Mouse (Mus musculus): ENCODE results near the gene Tiam2. TPM values are rescaled to one million over a fixed set of nuclear protein-coding genes. Genes with fewer than 3 reads are reported as not detected.

Gene Tiam2
- total RNA-seq, 1 experiment, result 3.1 TPM

GRCm38 (mm10) chr17:3465861-3466260 lies 139.5 kb downstream of the Tiam2 start:
- TF ChIP-seq ZNF384 (IDR thresholded peaks at IDR 0.05; ENCODE audit: low read depth, low read length), result no peak
- TF ChIP-seq MAFK (IDR thresholded peaks at IDR 0.05; ENCODE audit: insufficient read depth, low read depth, low read length), result no peak
- no peak for TF ChIP-seq HCFC1 (IDR thresholded peaks at IDR 0.05; ENCODE audit: borderline replicate concordance, insufficient read depth, low read length)
- no peak for TF ChIP-seq ZC3H11A (IDR thresholded peaks at IDR 0.05; ENCODE audit: borderline replicate concordance, low read depth, low read length)
- TF ChIP-seq CHD2 (IDR thresholded peaks at IDR 0.05; ENCODE audit: low read depth, low read length), result no peak
- no peak overlapping the region for H3K4me3 ChIP-seq (ENCODE audit: insufficient read depth in 1 of 2, low read depth in 1 of 2, low read length in 2 of 2, poor library complexity in 1 of 2, severe bottlenecking in 1 of 2)
- no peak for DNase-seq (ENCODE audit: low read depth, low spot score)
- H3K9me3 ChIP-seq (ENCODE audit: control insufficient read depth, insufficient read depth, low read depth, low read length), result no peaks in the 10 kb centered on the region
- H3K36me3 ChIP-seq (ENCODE audit: control insufficient read depth, insufficient read depth, low read length, poor library complexity, severe bottlenecking), result no peaks in the 10 kb centered on the region
- in situ Hi-C loops (cut with MboI; ENCODE audit: low sequenced_read_pairs in 2 of 2, unreplicated experiment in 2 of 2), result no loop called here
- H3K9ac ChIP-seq (ENCODE audit: insufficient read depth, low read depth, low read length, poor library complexity, severe bottlenecking), result no peak overlapping the region
- no peak overlapping the region for H3K27ac ChIP-seq (ENCODE audit: insufficient read depth, low read depth, low read length, poor library complexity, severe bottlenecking)
- no peaks in the 10 kb centered on the region for H3K4me1 ChIP-seq (ENCODE audit: control insufficient read depth in 2 of 2, insufficient read depth in 2 of 2, low read length in 2 of 2, poor library complexity in 1 of 2)

- Histone ChIP-seq H3K27ac (ENCODE audit: insufficient read depth, low read depth, low read length, poor library complexity, severe bottlenecking) (no peak overlapping the region), H3K4me1 (ENCODE audit: control insufficient read depth in 2 of 2, insufficient read depth in 2 of 2, low read length in 2 of 2, poor library complexity in 1 of 2) (no peaks in the 10 kb centered on the region), H3K4me3 (ENCODE audit: insufficient read depth in 1 of 2, low read depth in 1 of 2, low read length in 2 of 2, poor library complexity in 1 of 2, severe bottlenecking in 1 of 2) (no peak overlapping the region), H3K36me3 (ENCODE audit: control insufficient read depth, insufficient read depth, low read length, poor library complexity, severe bottlenecking) (no peaks in the 10 kb centered on the region), H3K9me3 (ENCODE audit: control insufficient read depth, insufficient read depth, low read depth, low read length) (no peaks in the 10 kb centered on the region), H3K9ac (ENCODE audit: insufficient read depth, low read depth, low read length, poor library complexity, severe bottlenecking) (no peak overlapping the region)
- in situ Hi-C loops (cut with MboI; ENCODE audit: low sequenced_read_pairs in 2 of 2, unreplicated experiment in 2 of 2), result no loop called here
- TF ChIP-seq ZC3H11A (IDR thresholded peaks at IDR 0.05; ENCODE audit: borderline replicate concordance, low read depth, low read length) (no peak), ZNF384 (IDR thresholded peaks at IDR 0.05; ENCODE audit: low read depth, low read length) (no peak), CHD2 (IDR thresholded peaks at IDR 0.05; ENCODE audit: low read depth, low read length) (no peak), MAFK (IDR thresholded peaks at IDR 0.05; ENCODE audit: insufficient read depth, low read depth, low read length) (no peak)
- no peak for DNase-seq (ENCODE audit: low read depth, low spot score)
Measured at GRCm38 (mm10) chr17:3466681-3467080, 140.3 kb downstream of the Tiam2 start.

- H3K36me3 ChIP-seq (ENCODE audit: control insufficient read depth, insufficient read depth, low read length, poor library complexity, severe bottlenecking), result no peaks in the 10 kb centered on the region
- H3K4me1 ChIP-seq (ENCODE audit: control insufficient read depth in 2 of 2, insufficient read depth in 2 of 2, low read length in 2 of 2, poor library complexity in 1 of 2), result no peaks in the 10 kb centered on the region
- no peak overlapping the region for H3K9ac ChIP-seq (ENCODE audit: insufficient read depth, low read depth, low read length, poor library complexity, severe bottlenecking)
- no peak overlapping the region for H3K27ac ChIP-seq (ENCODE audit: insufficient read depth, low read depth, low read length, poor library complexity, severe bottlenecking)
- in situ Hi-C loops (cut with MboI; ENCODE audit: low sequenced_read_pairs in 2 of 2, unreplicated experiment in 2 of 2), result no loop called here
- no peaks in the 10 kb centered on the region for H3K9me3 ChIP-seq (ENCODE audit: control insufficient read depth, insufficient read depth, low read depth, low read length)
- TF ChIP-seq ZNF384 (IDR thresholded peaks at IDR 0.05; ENCODE audit: low read depth, low read length) (no peak), HCFC1 (IDR thresholded peaks at IDR 0.05; ENCODE audit: borderline replicate concordance, insufficient read depth, low read length) (no peak), MAFK (IDR thresholded peaks at IDR 0.05; ENCODE audit: insufficient read depth, low read depth, low read length) (no peak), CHD2 (IDR thresholded peaks at IDR 0.05; ENCODE audit: low read depth, low read length) (no peak), ZC3H11A (IDR thresholded peaks at IDR 0.05; ENCODE audit: borderline replicate concordance, low read depth, low read length) (no peak)
- H3K4me3 ChIP-seq (ENCODE audit: insufficient read depth in 1 of 2, low read depth in 1 of 2, low read length in 2 of 2, poor library complexity in 1 of 2, severe bottlenecking in 1 of 2), result no peak overlapping the region
- no peak for DNase-seq (ENCODE audit: low read depth, low spot score)
Measured at GRCm38 (mm10) chr17:3467636-3468324, 141.4 kb downstream of the Tiam2 start.

- Histone ChIP-seq H3K4me3 (ENCODE audit: insufficient read depth in 1 of 2, low read depth in 1 of 2, low read length in 2 of 2, poor library complexity in 1 of 2, severe bottlenecking in 1 of 2) (no peak overlapping the region), H3K9ac (ENCODE audit: insufficient read depth, low read depth, low read length, poor library complexity, severe bottlenecking) (no peak overlapping the region), H3K9me3 (ENCODE audit: control insufficient read depth, insufficient read depth, low read depth, low read length) (no peaks in the 10 kb centered on the region), H3K27ac (ENCODE audit: insufficient read depth, low read depth, low read length, poor library complexity, severe bottlenecking) (no peak overlapping the region), H3K4me1 (ENCODE audit: control insufficient read depth in 2 of 2, insufficient read depth in 2 of 2, low read length in 2 of 2, poor library complexity in 1 of 2) (no peaks in the 10 kb centered on the region), H3K36me3 (ENCODE audit: control insufficient read depth, insufficient read depth, low read length, poor library complexity, severe bottlenecking) (no peaks in the 10 kb centered on the region)
- TF ChIP-seq CHD2 (IDR thresholded peaks at IDR 0.05; ENCODE audit: low read depth, low read length) (no peak), HCFC1 (IDR thresholded peaks at IDR 0.05; ENCODE audit: borderline replicate concordance, insufficient read depth, low read length) (no peak), ZC3H11A (IDR thresholded peaks at IDR 0.05; ENCODE audit: borderline replicate concordance, low read depth, low read length) (no peak), ZNF384 (IDR thresholded peaks at IDR 0.05; ENCODE audit: low read depth, low read length) (no peak), MAFK (IDR thresholded peaks at IDR 0.05; ENCODE audit: insufficient read depth, low read depth, low read length) (no peak)
- DNase-seq (ENCODE audit: low read depth, low spot score), result no peak
- in situ Hi-C loops (cut with MboI; ENCODE audit: low sequenced_read_pairs in 2 of 2, unreplicated experiment in 2 of 2), result no loop called here
Measured at GRCm38 (mm10) chr17:3472018-3472417, 145.6 kb downstream of the Tiam2 start.

All from ES-E14 (cell line).